Mouse (Mus musculus) cerebellum, adult (tissue): ENCODE results near the gene Lhfpl4.

Experiments used
- ATAC-seq: cut with Nextera tagmentation; 2 replicates; pipeline ENCODE4 v1.9.2; 2017; ENCODE audit warnings: mild to moderate bottlenecking, moderate library complexity, mixed read lengths; ENCODE audit not compliant: insufficient number of reproducible peaks, low FRiP score, low TSS enrichment

The Lhfpl4 gene

GRCm38 (mm10) chr6:113170651-113171050, 24.5 kb downstream of the Lhfpl4 start:
- ATAC-seq, result no peak

GRCm38 (mm10) chr6:113169852-113170251, 25.3 kb downstream of the Lhfpl4 start:
- ATAC-seq, result no peak

- no peak for ATAC-seq
Observed at GRCm38 (mm10) chr6:113168316-113168975, 26.7 kb downstream of the Lhfpl4 start.

- ATAC-seq, result no peak
Observed at GRCm38 (mm10) chr6:113166661-113167251, 28.4 kb downstream of the Lhfpl4 start.

GRCm38 (mm10) chr6:113163513-113163912, 31.7 kb downstream of the Lhfpl4 start:
- ATAC-seq, result no peak

- peak; percentile 61; the same call in 1 of the 2 replicates for ATAC-seq
Observed at GRCm38 (mm10) chr6:113161982-113162381, 33.2 kb downstream of the Lhfpl4 start.

- no peak for ATAC-seq
Observed at GRCm38 (mm10) chr6:113160106-113160505, 35.1 kb downstream of the Lhfpl4 start.

GRCm38 (mm10) chr6:113156064-113156463, 39.1 kb downstream of the Lhfpl4 start:
- no peak for ATAC-seq

- ATAC-seq, result no peak
Observed at GRCm38 (mm10) chr6:113154886-113155285, 40.3 kb downstream of the Lhfpl4 start.

GRCm38 (mm10) chr6:113154071-113154470, 41.1 kb downstream of the Lhfpl4 start:
- ATAC-seq, result no peak

GRCm38 (mm10) chr6:113145249-113145648, 49.9 kb downstream of the Lhfpl4 start:
- no peak for ATAC-seq

- no peak for ATAC-seq
Observed at GRCm38 (mm10) chr6:113144764-113145163, 50.4 kb downstream of the Lhfpl4 start.

GRCm38 (mm10) chr6:113141389-113142094, 53.6 kb downstream of the Lhfpl4 start:
- no peak for ATAC-seq

- ATAC-seq, result no peak
Observed at GRCm38 (mm10) chr6:113133360-113133759, 61.8 kb downstream of the Lhfpl4 start.

GRCm38 (mm10) chr6:113120806-113121205, 74.4 kb downstream of the Lhfpl4 start:
- ATAC-seq, result no peak
